Mouse (Mus musculus): ENCODE results near the gene Trpc2.

The Trpc2 gene

DNA sequence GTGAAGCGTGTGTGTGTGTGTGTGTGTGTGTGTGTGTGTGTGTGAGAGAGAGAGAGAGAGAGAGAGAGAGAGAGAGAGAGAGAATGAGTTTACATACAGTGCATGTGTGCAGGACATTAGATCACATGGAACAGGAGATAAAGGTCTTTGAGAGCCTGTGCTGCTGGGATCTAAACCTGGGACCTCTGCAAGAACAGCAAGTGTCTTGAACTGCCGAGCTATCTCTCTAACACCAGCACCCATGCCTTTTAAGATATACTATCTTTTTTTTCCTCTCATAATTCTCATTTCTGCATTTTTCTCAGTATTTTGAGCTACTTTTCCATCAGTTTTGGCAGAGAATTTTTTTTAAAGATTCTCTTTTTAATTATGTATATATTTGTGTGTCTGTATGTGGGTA lies 20.6 kb downstream of the Trpc2 start:
- DNase-seq: no peak

DNA sequence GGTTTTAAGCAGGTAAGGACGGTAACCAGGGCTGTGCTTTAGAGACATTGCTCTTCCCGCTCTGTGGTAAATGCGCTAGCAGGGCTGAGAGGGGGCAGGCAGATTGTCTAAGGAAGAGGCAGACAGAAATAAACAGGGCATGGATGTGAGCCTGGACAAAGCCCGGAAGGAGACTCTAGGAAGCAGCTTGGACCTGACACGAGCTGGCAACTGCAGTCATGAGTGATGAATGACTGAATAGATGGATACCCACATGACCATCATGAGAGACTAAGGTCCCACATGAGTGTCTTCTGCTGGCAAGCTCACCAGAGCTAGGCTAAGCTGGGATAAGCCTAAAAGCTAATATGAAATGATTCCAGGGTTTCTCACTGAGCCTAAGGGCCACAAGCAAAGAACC lies 21.2 kb downstream of the Trpc2 start:
- DNase-seq: peak; percentile 65 to 69

DNA sequence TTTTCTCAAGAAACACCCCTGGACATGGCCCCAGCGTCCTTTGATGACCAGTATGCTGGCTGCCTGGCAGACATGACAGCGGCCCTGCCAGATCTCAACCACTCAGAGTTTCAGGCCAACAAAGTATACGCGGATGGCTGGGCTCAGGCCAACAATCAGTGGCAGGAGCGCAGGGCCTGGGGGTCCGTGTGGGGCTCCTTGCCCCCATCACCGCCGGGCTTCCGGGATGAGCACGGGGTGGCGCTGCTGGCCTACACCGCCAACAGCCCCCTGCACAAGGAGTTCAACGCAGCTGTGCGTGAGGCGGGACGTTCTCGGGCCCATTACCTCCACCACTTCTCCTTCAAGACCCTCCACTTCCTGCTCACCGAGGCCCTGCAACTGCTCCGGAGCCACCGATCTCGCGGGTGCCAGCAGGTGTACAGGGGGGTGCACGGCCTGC lies 23.8 kb downstream of the Trpc2 start:
- DNase-seq: peak; percentile 48 to 54

DNA sequence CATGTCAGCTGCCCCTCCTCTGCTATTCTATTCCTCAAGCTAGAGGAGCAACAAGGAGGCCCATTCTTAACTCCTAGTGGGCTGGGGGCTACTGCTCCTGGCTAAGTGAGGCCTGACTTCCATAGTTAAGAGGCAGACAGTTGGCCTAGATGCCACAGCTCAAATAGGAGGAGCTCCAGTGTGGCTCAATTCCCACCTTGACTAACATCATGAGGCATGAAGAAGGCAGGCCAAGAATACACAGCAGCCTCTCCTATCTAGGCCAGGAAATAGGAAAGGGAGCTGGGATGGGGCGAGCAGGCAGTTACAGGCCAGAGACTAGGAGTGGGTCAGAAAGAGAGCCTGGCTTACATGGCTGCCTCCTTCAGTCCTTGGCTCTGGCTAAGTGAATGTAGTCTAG lies 25.3 kb downstream of the Trpc2 start:
- DNase-seq: no peak

DNA sequence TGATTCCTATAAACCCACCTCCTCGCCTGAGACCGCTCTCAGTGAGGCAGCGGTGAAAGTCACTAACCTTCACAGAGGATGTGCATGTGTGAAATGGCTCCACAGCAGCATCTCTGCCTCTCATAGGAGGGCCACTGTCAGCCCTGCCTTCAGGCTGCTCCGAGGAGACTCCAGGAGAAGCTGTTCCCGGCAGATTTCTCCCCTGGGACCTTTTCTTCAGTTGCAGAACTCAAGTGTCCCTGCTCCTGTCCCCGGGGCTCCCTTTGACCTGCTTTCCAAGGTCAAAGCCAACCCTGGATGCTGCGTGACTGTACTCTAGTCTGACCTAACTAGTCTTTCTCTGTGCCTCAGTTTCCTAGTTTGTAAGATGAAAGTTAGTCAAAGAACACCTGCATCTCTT lies 26.3 kb downstream of the Trpc2 start, which contains the start of gene Art5:
Gene Art5, minus strand, starts transcription at position 319 of the 400 bp plus-strand sequence.
- no peak for DNase-seq

DNA sequence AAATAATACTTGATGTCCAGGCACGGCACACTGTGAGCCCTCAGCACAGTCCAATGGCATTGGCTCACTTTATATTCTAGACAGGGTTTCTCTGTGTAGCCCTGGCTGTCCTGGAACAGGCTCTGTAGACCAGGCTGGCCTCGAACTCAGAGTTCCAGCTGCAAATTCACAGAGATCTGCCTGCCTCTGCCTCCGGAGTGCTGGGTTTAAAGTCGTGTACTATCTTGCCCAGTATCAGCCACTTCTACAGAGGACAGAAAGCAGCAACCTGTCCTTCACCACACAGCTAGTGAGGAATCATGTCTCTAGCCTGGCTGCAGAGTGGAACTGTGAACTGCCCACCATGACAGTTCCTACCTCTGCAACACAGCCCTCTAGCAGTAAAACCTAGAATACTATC lies 26.8 kb downstream of the Trpc2 start:
- DNase-seq: no peak

DNA sequence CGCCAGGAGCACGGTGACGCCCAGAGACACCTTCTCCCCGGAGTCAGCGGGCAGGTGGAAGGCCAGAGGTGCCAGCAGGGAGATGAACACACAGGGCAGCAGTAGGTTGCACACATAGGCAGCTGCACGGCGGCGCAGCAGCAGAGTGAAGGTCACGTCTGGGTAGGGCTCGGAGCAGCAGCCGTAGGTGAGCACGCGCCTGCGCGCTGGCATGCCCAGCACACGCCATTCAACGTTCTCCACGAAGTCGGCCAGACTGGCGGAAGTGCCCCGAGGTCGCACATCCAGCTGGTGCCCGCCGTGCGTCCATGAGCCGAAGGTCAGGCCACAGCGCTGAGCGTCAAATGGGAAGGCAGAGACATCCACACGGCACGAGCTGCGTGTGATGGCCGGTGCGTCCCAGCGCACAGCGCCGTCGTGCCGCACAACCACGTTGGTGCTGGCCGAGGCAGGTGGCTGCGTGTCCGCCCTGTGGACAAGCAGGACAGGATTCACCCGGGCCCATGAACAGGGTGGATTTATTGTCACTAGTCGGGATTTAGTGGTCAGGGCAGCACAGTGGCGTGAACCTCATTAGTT lies 30.3 kb downstream of the Trpc2 start:
- no peak for DNase-seq

DNA sequence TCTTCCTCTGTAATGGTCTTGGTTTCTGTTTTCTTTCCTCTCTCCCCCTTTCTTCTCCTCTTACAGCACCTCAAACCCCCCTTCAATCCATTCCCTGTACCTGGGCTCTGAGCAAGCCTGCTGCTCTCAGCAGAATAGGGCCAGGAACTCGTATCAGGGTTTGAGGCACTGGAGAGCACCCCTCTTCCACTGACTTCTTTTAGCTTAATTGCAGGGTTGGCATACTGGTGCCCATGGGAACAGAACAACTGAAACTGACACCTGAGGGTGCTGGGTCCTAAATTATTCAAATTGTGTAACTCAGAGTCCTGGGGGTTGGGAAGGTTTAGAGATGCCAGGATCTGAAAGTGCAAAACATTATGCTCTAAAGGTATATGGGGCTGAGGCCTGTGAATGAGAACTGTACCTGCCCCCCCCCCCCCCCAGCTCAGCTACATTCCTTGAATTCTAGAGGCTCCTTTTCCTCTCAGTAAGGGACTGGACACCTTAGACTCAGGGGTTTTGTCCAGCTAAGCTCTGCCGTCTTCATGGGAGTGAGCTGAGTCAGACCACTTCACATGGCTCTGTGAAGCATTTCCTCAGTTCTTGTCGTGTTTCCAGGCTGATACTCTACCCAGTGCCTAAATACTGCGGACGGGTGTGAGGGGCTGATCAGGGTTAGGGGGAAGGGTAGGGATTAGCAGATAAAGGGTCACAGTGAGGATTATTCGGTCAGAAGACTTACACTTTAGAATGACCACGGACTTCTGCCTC lies 33.8 kb downstream of the Trpc2 start, which contains the start of gene Chrna10:
Gene Chrna10, minus strand, starts transcription at position 250 of the 753 bp plus-strand sequence.
- no peak for DNase-seq

DNA sequence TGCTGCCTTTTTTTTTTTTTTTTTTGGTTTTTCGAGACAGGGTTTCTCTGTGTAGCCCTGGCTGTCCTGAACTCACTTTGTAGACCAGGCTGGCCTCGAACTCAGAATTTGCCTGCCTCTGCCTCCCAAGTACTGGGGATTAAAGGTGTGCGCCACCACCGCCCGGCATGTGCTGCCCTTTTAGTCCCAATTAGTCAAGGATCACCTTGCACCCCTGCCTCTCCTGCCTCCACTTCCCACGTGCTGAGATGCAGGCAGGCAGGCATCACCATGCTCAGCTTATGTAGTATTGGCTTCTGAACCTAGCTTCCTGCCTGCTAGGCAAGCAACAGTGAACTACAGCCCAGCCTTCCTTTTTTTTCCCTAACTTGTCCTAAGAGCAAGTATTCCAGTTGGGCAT lies 34.5 kb downstream of the Trpc2 start:
- DNase-seq: no peak

DNA sequence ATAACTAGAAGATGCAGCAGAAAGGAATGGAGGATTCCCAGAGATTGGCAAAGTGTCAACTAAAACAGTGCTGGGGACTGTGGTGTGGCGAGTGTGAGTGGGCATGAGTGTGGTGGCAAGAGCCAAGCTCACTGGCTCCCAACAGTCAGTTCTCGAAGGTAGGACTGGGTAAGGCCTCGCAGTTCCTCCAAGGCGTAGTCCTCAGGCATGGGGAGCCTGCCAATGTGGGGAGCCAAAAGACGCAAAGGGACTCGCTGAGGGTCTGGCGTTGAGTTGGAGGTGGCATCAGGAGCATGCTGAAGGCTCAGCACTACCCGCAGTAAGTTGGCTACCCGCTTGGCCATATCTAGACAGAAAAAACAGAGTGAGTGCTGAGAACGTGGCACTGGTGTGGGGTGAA lies 37.4 kb downstream of the Trpc2 start:
- DNase-seq: peak; percentile 74 to 82

DNA sequence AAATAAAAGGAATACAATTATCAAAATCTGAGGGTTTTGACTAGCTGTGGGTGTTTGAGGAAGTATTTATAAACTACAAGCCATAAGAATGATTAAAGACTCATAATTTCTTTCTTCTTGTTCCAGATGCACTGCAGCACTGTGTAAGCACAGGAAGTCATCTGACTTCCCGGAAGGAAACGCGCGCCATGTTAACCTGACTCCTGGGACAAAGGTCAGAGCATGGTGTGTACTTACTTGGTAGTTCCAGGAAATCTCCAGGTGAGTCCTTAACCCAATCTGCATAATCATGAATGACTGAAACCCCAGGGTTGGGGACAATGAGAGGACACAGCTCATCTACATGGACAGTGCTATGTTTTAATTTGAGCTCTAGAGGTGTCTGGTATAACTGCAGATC lies 49.5 kb downstream of the Trpc2 start:
- DNase-seq: no peak

DNA sequence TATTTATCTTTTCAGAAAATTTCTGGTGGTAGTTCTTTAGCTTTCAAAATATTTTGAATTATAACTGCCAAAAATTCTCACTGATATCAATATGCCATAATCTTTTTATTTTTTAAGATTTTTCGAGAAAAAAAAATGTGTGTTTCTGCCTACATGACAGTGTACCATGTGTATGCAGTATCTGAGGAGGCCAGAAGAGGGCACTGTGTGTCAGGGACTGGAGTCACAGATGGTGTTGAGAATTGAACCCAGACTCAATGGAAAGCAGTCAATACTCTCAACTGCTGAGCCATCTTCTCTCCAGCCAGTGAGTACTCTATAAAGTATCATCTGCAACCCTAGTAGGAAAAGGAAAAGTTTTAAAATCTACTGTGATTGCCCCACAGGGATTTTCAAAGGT lies 54.5 kb downstream of the Trpc2 start:
- peak; percentile 52 to 71 for DNase-seq

DNA sequence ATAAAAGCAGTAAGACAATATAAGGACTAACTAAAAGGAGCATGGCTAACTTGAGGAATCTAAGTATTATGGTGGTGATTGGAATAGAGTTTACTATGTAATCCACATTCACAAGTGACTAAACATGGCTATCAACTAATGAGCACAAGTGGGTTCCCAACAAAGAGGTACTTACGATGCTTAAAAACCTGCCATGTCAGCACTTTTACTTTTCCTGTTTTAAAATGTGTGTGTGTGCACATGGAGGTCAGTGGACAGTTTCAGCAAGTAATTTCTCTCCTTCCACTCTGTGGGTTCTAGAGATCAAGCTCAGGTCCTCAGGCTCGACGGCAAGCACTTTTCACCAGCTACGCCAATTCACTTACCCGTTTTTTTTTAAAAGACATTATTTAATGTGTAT lies 55.0 kb downstream of the Trpc2 start:
- no peak for DNase-seq

Measured in cerebellum, postnatal 14 days (tissue).